Mouse (Mus musculus) limb, embryonic 15.5 days (tissue): ENCODE data around the gene Arl15. TPM values are rescaled to one million over a fixed set of nuclear protein-coding genes. Genes with fewer than 3 reads are reported as not detected.
A peak's percentile ranks its signal among the peaks of the same experiment; 100 is the strongest.

Experiments
- ATAC-seq: fragments of 200-750 bp; cut with Nextera tagmentation; 2 replicates; pipeline ENCODE4 v1.8.0; 2017; ENCODE audit warnings: low read depth, moderate TSS enrichment; ENCODE audit not compliant: insufficient number of reproducible peaks, low FRiP score, low TSS enrichment
- H3K27ac ChIP-seq: fragments of 300-500 bp; sonication (generic); 2 replicates; pipeline ENCODE4 v1.5.1; 2015; ENCODE audit warnings: moderate library complexity, mild to moderate bottlenecking, inconsistent platforms
- H3K27me3 ChIP-seq: fragments of 300-500 bp; sonication (generic); 2 replicates; pipeline ENCODE4 v1.6.1; 2015; ENCODE audit warnings: inconsistent platforms
- H3K36me3 ChIP-seq: fragments of 300-500 bp; sonication (generic); 2 replicates; pipeline ENCODE4 v1.6.1; 2015; ENCODE audit warnings: inconsistent platforms
- H3K4me1 ChIP-seq: fragments of 300-500 bp; sonication (generic); 2 replicates; pipeline ENCODE4 v1.6.1; 2015; ENCODE audit warnings: inconsistent platforms
- H3K4me2 ChIP-seq: fragments of 300-500 bp; sonication (generic); 2 replicates; pipeline ENCODE4 v1.6.1; 2015; ENCODE audit warnings: mild to moderate bottlenecking, inconsistent platforms
- H3K4me3 ChIP-seq: fragments of 300-500 bp; sonication (generic); 2 replicates; pipeline ENCODE4 v1.5.1; 2015; ENCODE audit warnings: mild to moderate bottlenecking, inconsistent platforms
- H3K9ac ChIP-seq: fragments of 300-500 bp; sonication (generic); 2 replicates; pipeline ENCODE4 v1.6.1; 2015; ENCODE audit warnings: inconsistent platforms
- H3K9me3 ChIP-seq: fragments of 300-500 bp; sonication (generic); 2 replicates; pipeline ENCODE4 v1.6.1; 2016; ENCODE audit warnings: inconsistent platforms
- whole genome bisulfite sequencing: fragments of 180-500 bp; shearing (Covaris S2); methylation state at CpG from one replicate; pipeline ENCODE4 v1.1.7; 2015; 5-methylcytosine and 5-hydroxymethylcytosine counted together
- polyA plus RNA-seq: library from polyadenylated mRNA; unstranded; fragments of >200 nt; fragmentation: Nextera tagmentation; extraction: Ambion mirVana; gene quantifications from 2 replicates; pipeline ENCODE4 v1.2.1, GENCODE M21; 2015

The Arl15 gene
- 9.8 and 10.8 TPM in 2 replicates for polyA plus RNA-seq

- peak within 1 kb of the TSS; percentile 84 for H3K9ac ChIP-seq
- ATAC-seq = peak; percentile 97
- no peaks in the 10 kb centered on the region for H3K27me3 ChIP-seq
- peak within 1 kb of the TSS; percentile 94 for H3K27ac ChIP-seq
- H3K4me1 ChIP-seq = peaks cover 23% of the 10 kb centered on the region
- H3K4me3 ChIP-seq = peak within 1 kb of the TSS; percentile 81
- under 1% methylated on average over 48 of the region's 49 CpGs for WGBS
- no peaks in the 10 kb centered on the region for H3K9me3 ChIP-seq
- no peaks in the 10 kb centered on the region for H3K36me3 ChIP-seq
- H3K4me2 ChIP-seq = peak within 1 kb of the TSS; percentile 69
Measured at GRCm38 (mm10) chr13:113794039-113794704, at the start of gene Arl15. Arl15 (plus strand) TSS chr13:113794505.

- no peaks in the 10 kb centered on the region for H3K9me3 ChIP-seq
- no peaks in the 10 kb centered on the region for H3K36me3 ChIP-seq
- 62% methylated on average over 2 of the region's 2 CpGs for WGBS
- no peak for ATAC-seq
- H3K4me1 ChIP-seq = no peaks in the 10 kb centered on the region
- no peak overlapping the region for H3K4me2 ChIP-seq
- no peaks in the 10 kb centered on the region for H3K27me3 ChIP-seq
- no peak overlapping the region for H3K4me3 ChIP-seq
- no peak overlapping the region for H3K27ac ChIP-seq
- H3K9ac ChIP-seq = no peak overlapping the region
Measured at GRCm38 (mm10) chr13:113745301-113745700, 49.0 kb upstream of the Arl15 start.

- Histone ChIP-seq H3K4me2 (no peak overlapping the region), H3K9me3 (no peaks in the 10 kb centered on the region), H3K27ac (no peak overlapping the region), H3K27me3 (no peaks in the 10 kb centered on the region), H3K4me1 (no peaks in the 10 kb centered on the region), H3K36me3 (no peaks in the 10 kb centered on the region), H3K9ac (no peak overlapping the region), H3K4me3 (no peak overlapping the region)
- 74% methylated on average over 5 of the region's 5 CpGs for WGBS
- no peak for ATAC-seq
Measured at GRCm38 (mm10) chr13:113750766-113751165, 43.5 kb upstream of the Arl15 start.

DNA sequence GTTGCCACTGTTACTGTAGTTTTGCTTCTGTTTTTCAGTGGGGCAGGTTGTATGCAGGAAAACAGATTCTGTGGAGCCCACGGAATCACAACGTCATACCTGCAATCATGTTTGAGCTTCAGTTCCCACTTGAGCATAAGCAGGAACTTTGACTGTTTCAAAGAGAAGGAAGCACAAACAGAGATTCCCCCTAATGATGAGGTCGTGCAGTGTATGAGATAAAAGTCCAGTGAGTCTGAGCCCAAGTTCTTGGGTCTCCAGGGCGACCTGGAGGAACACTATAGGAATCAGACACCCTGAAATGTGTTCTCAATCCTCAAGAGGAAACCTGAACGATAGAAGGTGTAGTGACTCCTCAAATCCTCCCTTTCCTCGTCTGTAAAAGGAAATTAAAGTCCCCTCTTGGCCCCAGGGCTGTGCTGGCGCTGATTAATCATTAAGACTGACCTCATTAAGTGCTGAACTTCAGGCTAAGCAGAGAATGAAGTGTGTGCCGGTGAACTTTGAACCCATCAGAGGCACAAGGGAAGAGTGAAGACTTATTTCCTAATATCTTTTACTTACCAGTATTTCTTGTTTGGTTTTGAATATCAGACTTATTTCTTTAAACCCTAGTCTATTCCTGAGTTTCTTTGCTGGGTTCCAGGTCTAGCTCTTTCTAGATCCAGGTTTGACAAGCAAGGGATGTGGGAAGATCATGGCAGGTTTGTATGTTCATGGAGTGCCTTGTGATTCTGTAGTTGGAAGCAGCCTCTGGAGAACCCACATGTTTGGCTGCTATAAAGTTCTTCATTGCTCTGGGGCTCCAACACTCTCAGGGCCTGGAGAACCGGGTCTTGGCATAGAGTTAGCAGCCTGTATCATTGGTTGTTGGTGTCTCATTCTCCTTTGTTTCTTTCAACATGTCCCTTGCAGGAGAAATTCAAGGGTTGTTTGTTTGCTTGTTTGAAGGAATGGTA lies 39.3 kb upstream of the Arl15 start:
- Histone ChIP-seq H3K9me3 (no peaks in the 10 kb centered on the region), H3K4me3 (no peak overlapping the region), H3K27me3 (no peaks in the 10 kb centered on the region), H3K27ac (no peak overlapping the region), H3K4me2 (no peak overlapping the region), H3K4me1 (no peaks in the 10 kb centered on the region), H3K36me3 (no peaks in the 10 kb centered on the region), H3K9ac (no peak overlapping the region)
- no peak for ATAC-seq
- WGBS = 43% methylated on average over 9 of the region's 9 CpGs

DNA sequence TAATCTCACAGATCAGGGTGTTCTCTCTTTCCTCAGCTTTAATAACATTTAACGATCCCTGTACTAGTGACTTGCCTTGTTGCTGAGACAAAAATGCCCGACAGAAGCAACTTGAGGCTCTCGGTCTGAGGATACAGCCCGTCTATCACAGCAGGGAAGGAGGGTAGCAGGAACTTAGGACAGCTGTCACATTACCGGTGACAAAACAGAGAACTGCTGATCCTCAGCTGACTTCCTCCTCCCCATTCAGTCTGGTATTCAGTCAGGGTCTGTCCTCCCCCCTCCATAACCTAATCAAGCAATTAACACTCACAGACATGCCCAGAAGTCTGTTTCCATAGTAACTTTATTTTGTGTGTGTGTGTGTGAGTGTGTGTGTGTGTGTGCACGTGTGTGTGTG lies 38.5 kb upstream of the Arl15 start:
- Histone ChIP-seq H3K4me3 (no peak overlapping the region), H3K9ac (no peak overlapping the region), H3K4me1 (no peaks in the 10 kb centered on the region), H3K9me3 (no peaks in the 10 kb centered on the region), H3K36me3 (no peaks in the 10 kb centered on the region), H3K27ac (no peak overlapping the region), H3K4me2 (no peak overlapping the region), H3K27me3 (no peaks in the 10 kb centered on the region)
- 50% methylated on average over 6 of the region's 6 CpGs for WGBS
- ATAC-seq = no peak

- ATAC-seq = no peak
- no peak overlapping the region for H3K4me3 ChIP-seq
- 90% methylated on average over 11 of the region's 11 CpGs for WGBS
Measured at GRCm38 (mm10) chr13:113761717-113762116, 32.6 kb upstream of the Arl15 start.

GRCm38 (mm10) chr13:113762766-113763516 lies 31.4 kb upstream of the Arl15 start:
- Histone ChIP-seq H3K27me3 (no peaks in the 10 kb centered on the region), H3K27ac (no peak overlapping the region), H3K4me1 (no peaks in the 10 kb centered on the region), H3K9me3 (no peaks in the 10 kb centered on the region), H3K9ac (no peak overlapping the region), H3K4me3 (no peak overlapping the region), H3K4me2 (no peak overlapping the region), H3K36me3 (no peaks in the 10 kb centered on the region)
- ATAC-seq = no peak
- WGBS = 84% methylated on average over 14 of the region's 14 CpGs

More at GRCm38 (mm10) chr13:113761717-113762116, 32.6 kb upstream of the Arl15 start:
- H3K4me1 ChIP-seq = no peaks in the 10 kb centered on the region
- H3K9me3 ChIP-seq = no peaks in the 10 kb centered on the region
- H3K9ac ChIP-seq = no peak overlapping the region
- H3K27ac ChIP-seq = no peak overlapping the region
- no peak overlapping the region for H3K4me2 ChIP-seq
- H3K36me3 ChIP-seq = no peaks in the 10 kb centered on the region
- no peaks in the 10 kb centered on the region for H3K27me3 ChIP-seq

GRCm38 (mm10) chr13:113765411-113765810 lies 28.9 kb upstream of the Arl15 start:
- no peaks in the 10 kb centered on the region for H3K36me3 ChIP-seq
- no peaks in the 10 kb centered on the region for H3K9me3 ChIP-seq
- no peak overlapping the region for H3K9ac ChIP-seq
- H3K27ac ChIP-seq = no peak overlapping the region
- no peak overlapping the region for H3K4me2 ChIP-seq
- WGBS = 15% methylated on average over 3 of the region's 3 CpGs
- H3K27me3 ChIP-seq = no peaks in the 10 kb centered on the region
- H3K4me1 ChIP-seq = no peaks in the 10 kb centered on the region
- no peak for ATAC-seq
- no peak overlapping the region for H3K4me3 ChIP-seq

DNA sequence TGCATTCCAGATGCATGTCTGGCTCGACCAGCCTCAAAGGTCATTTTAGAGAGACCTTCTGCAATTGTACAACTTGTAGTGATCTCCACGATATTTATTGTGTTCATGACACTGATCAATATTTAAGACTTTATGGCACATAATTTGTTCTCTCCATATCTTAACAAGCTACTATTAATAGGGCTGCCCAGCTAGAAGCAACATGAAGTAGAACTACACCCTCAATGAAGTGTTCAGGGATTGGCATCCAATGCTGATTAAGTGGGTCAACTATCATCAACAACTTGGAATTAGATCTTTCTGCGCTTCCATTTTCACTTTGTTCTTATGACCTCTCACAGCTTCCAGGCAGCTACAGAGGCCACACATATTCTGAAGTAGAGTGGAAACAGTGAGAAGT lies 24.5 kb upstream of the Arl15 start:
- 89% methylated on average over 3 of the region's 3 CpGs for WGBS
- peaks cover 7% of the 10 kb centered on the region for H3K4me1 ChIP-seq
- ATAC-seq = no peak

DNA sequence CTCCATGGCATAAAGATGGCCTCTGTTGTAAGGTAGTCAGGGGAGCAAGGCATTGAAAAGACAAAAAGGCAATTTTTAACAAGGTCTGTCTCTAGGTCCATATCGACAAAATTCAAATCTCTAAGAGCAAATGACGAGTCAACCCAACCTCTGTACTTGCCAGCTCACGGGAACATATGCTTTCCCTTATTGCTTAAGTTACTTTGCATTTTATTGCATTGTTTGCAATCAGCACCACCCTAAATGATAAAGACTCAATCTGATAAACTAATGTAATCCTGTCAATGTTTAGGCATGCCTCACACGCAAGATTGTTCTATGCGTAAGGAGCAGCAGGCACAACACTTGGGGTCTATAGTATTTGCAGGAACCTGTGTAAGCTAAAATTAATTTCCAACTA lies 24.0 kb upstream of the Arl15 start:
- WGBS = 81% methylated on average over 5 of the region's 5 CpGs
- no peaks in the 10 kb centered on the region for H3K36me3 ChIP-seq

More for the DNA sequence above, 24.5 kb upstream of the Arl15 start:
- no peak overlapping the region for H3K4me2 ChIP-seq
- H3K4me3 ChIP-seq = no peak overlapping the region
- H3K9me3 ChIP-seq = no peaks in the 10 kb centered on the region
- no peak overlapping the region for H3K27ac ChIP-seq
- no peaks in the 10 kb centered on the region for H3K36me3 ChIP-seq
- H3K9ac ChIP-seq = no peak overlapping the region
- no peaks in the 10 kb centered on the region for H3K27me3 ChIP-seq

DNA sequence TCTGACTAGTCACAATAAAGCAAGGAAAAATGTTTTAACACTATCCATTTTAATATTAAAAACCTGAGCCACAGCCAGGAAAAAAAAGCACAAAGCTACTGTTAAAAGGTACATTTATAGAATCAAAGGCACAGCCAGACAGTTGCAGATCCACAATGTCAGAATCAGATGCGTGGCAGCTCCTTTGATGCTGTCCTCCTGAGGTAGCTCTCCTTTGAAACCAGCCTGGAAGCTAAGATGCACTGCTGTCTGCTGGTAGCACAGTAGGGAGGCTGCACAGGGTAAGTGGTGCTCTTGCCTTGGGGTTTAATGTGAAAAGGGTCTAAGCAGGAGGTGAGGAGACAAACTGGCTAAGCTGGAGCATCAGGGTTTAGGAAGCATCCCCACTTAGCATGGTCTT lies 23.0 kb upstream of the Arl15 start:
- peaks cover 18% of the 10 kb centered on the region for H3K4me1 ChIP-seq
- whole genome bisulfite sequencing = 22% methylated on average over 1 of the region's 1 CpGs
- H3K27ac ChIP-seq = no peak overlapping the region
- no peaks in the 10 kb centered on the region for H3K9me3 ChIP-seq
- H3K9ac ChIP-seq = no peak overlapping the region
- H3K4me3 ChIP-seq = no peak overlapping the region
- no peak for ATAC-seq
- no peak overlapping the region for H3K4me2 ChIP-seq
- no peaks in the 10 kb centered on the region for H3K36me3 ChIP-seq
- H3K27me3 ChIP-seq = no peaks in the 10 kb centered on the region

More for the DNA sequence above, 24.0 kb upstream of the Arl15 start:
- Histone ChIP-seq H3K4me3 (no peak overlapping the region), H3K9me3 (no peaks in the 10 kb centered on the region), H3K9ac (no peak overlapping the region), H3K27me3 (no peaks in the 10 kb centered on the region), H3K27ac (no peak overlapping the region), H3K4me2 (no peak overlapping the region), H3K4me1 (peaks cover 10% of the 10 kb centered on the region)
- no peak for ATAC-seq
